Mouse (Mus musculus): ENCODE data around the gene Zfp536.

DNA sequence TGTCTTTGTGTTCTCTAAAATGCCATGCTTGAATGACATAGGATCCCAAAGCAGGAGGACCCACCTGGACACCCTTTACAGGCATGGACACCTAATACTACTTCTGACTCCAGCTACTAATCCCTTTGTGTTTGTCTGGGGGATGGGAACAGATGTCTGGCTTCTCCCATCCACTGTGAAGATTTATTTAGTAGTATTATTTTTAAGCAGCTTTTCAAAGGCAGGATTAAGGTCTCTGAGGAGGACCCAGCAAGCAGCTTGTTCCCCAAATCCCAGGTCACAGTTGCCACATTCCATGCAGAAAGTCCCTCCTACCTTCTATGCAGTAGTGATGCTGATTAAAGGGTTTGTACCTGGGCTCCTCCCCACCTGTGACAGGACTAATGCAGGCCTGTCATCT, 347.4 kb downstream of the Zfp536 start:
- TF ChIP-seq POLR2A (IDR thresholded peaks at IDR 0.05; ENCODE audit: low read depth, low read length) (no peak), CTCF (IDR thresholded peaks at IDR 0.05; ENCODE audit: extremely low read depth, insufficient read length, insufficient replicate concordance, low read depth, low read length) (no peak)
